Mouse (Mus musculus) c-Kit-positive CD71-positive TER-119-positive erythroid progenitor cells, embryonic 14.5 days (primary cell): Measurements from ENCODE around the gene C1qtnf9.

Experiments
- DNase-seq: peaks from one replicate; pipeline ENCODE4 v3.0.0-alpha.2; 2013; ENCODE audit warnings: low spot score

Gene C1qtnf9

DNA sequence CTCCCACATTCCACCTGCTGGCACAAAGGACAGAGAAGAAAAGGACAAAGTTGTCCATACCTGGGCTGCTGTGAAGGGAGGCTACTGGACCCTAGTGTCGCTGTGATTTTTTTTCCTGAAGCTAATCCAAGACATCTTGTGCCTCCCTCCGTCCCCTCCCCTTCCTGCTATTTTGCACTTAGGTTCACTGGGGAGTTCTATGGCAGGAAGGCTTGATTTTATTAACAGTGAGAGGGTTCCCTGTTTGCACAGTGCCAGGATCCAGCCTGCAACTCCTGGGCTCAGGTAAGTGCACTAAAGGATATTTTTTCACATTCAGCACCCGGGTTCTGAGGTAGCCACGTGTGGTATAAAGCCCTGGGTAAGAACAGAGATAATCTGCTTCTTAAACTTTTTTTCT lies at the start of gene C1qtnf9:
Gene C1qtnf9, plus strand, starts transcription at position 251 of the 400 bp plus-strand sequence.
- DNase-seq: no peak

- no peak for DNase-seq
These were observed 46.6 kb upstream of the C1qtnf9 start for GRCm38 (mm10) chr14:60721304-60721703.

GRCm38 (mm10) chr14:60721938-60722337 lies 46.0 kb upstream of the C1qtnf9 start:
- DNase-seq: no peak

DNA sequence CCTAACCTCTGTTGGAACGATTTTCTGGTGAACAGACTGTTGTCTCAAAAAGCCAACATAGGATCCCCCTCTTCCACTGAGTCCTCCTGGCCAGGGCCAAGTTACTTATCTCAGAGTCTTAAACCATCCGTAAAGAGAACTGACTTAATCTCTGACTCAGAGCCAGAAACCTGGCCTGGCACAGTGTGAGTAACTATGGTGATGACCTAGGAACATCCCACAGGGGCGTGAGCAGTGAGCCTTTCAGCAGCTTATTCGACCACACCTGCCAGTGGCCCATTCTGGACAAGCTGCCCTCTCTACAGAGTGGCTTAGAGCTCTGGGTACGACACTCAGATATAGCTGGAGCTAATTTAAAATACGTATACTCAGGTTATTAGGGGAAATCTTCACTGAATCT lies 41.8 kb upstream of the C1qtnf9 start:
- no peak for DNase-seq

GRCm38 (mm10) chr14:60727130-60727529 lies 40.8 kb upstream of the C1qtnf9 start:
- no peak for DNase-seq

GRCm38 (mm10) chr14:60732081-60732480 lies 35.9 kb upstream of the C1qtnf9 start:
- no peak for DNase-seq

GRCm38 (mm10) chr14:60732787-60733186 lies 35.1 kb upstream of the C1qtnf9 start:
- no peak for DNase-seq

- no peak for DNase-seq
These were observed 34.2 kb upstream of the C1qtnf9 start for GRCm38 (mm10) chr14:60733706-60734105.

DNA sequence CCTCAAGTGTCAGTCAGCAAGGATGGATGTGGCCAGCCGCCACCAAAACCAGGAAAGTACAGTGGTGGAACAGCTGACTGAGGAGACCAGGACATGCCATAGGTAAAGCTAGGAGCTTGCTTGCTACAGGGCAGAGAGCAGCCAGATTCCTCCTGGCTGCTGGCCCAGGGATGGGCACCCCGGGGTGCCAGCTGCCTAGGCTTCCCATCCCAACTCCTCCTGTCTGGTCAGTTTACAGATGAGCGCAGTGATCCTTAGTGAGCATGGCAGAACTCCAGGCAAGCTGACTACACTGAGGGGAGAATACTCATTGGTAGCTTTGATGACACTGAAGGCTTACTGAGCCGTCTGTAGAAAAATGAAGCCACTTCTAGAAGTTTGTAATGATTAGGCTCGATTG lies 32.7 kb upstream of the C1qtnf9 start:
- DNase-seq: no peak

DNA sequence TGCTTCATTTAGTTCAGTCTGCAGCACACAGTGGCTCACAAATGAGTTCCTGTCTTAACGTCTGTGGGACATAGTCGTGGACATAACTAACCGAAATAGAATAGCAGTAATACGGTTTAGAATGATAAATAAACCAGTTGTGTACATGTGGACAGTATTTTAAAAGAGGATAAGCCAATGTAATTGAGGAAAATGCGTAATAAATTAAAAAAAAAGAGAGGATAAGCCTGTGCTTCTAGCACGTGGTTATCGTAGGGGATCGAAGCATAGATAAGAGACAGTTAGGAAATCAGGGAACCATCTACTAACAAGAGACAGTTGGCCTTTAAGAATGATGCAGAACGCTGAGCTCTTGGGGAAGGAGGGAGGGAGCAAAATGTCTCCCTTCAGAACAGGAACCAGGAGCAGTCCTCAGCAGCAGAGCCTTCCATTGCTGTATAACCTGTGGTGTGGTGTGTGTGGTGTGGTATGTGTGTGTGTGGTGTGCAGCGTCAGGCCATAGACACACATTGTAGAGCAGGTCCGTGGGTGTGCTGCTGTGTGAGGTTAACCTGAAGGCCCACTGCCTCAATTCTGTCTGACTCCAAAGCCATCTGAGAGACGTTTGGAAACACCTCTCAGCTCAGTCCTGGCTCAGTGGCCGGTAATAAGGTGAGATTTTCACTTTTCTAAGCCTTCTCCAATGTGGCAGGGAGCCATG lies 31.9 kb upstream of the C1qtnf9 start:
- DNase-seq: no peak

- no peak for DNase-seq
These were observed 31.2 kb upstream of the C1qtnf9 start for GRCm38 (mm10) chr14:60736591-60737192.

DNA sequence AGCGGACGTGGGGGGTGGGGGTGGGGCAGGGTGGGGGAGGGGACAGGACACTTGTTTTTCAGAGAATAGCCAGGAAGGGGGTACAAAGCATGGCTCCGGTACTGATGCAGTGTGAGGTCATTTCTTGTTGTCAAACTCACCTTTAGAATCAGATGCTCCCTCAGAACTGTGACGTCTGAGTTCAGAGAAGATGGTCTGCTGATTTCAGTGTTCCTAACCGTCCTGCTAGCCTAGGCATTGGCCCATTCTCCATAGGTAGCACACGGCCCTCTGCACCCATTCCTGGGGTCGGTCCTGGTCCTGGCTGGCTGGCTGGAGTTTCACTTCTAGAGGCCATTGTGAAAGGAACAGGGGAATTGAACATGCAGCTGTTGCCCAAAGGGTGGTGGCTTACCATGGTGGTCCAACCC lies 30.7 kb upstream of the C1qtnf9 start:
- DNase-seq: no peak

DNA sequence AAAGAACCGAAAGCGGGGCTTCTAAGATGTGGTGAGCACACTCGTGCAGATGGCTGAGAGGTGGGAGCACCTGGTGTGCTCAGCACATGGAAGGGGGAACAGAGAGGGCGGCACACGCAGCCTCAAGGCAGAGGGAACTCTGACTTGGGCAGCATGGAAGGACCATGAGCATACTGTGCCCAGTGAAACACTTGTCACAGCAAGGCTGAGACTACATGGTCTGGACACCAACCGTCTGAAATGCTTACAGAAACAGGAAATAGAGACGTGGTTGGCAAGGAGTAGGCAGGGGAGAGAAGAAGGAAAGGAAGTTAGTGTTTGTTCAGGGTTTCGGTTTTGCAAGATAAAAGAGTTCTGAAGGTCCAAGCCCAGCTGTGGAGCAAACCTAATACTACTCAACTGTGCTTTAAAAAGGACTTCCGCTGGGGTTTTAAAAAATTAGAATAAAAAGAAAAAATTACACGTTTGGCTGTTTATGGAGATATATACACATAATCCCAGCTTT lies 29.4 kb upstream of the C1qtnf9 start:
- DNase-seq: no peak

DNA sequence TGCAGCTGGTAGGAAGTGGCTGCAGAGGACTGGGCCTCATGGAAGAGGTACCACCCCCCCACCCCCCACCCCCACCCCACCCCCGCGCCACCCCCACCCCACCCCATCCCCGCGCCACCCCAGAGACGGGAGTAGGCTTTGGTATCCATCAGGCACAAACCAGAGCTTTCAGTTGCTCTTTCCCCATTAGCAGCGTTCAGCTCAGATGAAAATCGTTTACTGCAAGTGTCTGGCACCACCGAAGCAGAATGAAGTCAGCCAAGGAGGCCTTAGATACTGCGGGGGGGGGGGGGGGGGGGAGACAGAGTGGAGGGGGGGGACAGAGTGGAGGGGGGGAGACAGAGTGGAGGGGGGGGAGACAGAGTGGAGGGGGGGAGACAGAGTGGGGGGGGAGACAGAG lies 28.8 kb upstream of the C1qtnf9 start:
- no peak for DNase-seq

DNA sequence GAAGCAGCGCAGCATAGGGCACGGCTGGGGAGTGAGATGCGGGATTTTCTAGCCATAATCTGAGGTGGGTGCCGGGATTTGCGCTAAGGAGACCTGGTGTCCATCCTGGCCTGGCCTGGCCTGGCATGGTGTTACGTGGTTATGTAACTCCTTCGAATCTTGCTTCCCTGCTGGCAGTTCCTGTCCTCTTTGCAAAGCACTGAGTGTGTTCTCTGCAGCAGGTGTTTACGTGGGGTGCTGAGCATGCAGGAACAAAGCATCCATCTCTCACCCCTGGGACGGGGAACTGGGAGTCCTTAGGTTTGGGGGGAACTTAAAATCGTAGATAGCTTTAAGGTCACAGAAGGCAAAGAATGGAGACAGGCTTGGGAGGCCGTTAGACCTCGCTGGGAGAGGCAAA lies 28.3 kb upstream of the C1qtnf9 start:
- no peak for DNase-seq

GRCm38 (mm10) chr14:60740507-60740906 lies 27.4 kb upstream of the C1qtnf9 start:
- no peak for DNase-seq

- no peak for DNase-seq
These were observed 26.9 kb upstream of the C1qtnf9 start for GRCm38 (mm10) chr14:60741033-60741432.

GRCm38 (mm10) chr14:60741490-60741981 lies 26.4 kb upstream of the C1qtnf9 start:
- DNase-seq: no peak

DNA sequence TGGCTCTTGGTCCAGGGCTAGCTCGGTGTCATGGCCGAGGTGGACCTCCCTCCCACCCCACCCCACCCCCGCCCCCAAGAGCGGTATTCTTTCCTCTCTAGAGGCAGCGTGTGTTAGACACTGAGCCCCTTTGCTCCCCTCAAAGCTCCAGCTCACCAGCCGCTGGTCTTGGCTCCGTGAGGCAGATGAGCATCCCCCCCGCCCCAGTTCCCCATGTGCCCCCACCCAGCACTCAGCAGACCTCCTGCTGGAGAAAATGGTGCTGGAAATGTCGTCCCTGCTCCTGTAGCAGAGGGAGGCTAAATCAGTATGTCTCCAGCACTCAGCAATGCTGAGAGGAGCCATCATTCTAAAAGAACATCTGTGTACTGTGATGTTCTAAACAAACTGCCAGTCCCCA lies 24.3 kb upstream of the C1qtnf9 start:
- no peak for DNase-seq

- DNase-seq: no peak
These were observed 22.7 kb upstream of the C1qtnf9 start for GRCm38 (mm10) chr14:60745201-60745600.

DNA sequence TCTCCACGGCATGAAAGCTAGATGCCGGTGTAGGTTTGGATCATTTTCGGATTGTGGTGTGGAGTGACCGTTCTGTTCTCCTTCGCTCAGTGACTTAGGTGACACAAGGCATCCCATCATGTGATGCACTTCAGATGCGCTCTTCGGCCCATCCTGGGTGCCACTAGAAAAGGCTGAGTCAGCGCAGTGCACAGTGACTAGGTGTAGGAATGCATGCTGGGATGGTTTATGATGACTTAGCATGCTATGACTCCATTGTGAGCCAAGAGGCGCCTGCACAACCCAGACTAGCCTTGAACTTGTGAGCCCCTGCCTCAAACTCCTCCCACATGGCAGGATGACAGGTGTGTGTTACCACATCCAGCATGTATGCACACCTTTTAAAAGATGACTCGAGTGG lies 21.8 kb upstream of the C1qtnf9 start:
- no peak for DNase-seq

DNA sequence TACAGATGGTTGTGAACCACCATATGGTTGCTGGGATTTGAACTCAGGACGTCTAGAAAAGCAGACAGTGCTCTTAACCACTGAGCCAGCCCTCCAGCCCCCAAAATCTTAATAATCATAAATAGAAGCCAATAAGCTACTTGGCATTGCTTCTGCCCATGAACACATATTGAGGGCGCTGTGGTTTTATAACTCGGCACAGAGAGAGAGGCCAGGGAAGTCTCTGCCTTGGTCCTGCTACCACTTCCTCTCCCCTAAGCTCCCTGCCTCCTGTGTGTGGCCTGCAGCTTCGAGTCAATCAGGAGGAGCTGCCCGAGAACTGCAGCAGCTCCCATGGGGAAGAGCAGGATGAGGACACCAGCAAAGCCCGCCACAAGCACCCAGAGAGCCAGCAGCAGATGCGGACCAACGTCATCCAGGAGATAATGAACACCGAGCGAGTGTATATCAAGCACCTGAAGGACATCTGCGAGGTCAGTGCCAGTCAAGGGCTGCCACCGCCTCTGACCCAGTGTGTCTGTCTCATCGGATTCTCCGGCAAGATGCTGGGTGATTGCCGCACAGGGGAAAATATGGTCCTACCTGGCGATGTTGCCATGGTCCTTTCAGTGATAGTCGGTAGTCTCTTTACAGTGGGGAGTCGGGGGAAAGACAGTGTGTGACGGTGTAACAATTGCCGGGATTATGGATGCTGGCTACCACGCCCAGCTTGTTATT lies 20.6 kb upstream of the C1qtnf9 start:
- no peak for DNase-seq

DNA sequence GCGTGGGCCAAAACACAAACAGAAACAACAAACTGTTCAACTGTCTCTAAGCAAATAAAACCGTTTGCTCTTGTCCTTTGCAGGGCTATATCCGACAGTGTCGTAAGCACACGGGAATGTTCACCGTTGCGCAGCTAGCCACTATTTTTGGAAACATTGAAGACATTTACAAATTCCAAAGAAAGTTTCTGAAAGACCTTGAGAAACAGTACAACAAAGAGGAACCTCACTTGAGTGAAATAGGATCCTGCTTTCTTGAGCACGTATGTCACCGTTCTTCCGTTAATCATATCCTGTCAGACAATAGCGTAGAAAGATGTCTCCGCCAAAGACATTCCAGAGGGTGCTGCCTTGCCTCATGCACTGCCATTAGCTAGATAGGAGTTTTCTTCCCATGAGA lies 18.1 kb upstream of the C1qtnf9 start:
- DNase-seq: no peak
